Mouse (Mus musculus): ENCODE data around the gene Nrm.
A peak's percentile ranks its signal among the peaks of the same experiment; 100 is the strongest.
"Not testable (repeated sequence)": the region's sequence is repeated elsewhere in the genome, so short reads cannot be mapped to it uniquely, and the experiment has no call there.

The Nrm gene

DNA sequence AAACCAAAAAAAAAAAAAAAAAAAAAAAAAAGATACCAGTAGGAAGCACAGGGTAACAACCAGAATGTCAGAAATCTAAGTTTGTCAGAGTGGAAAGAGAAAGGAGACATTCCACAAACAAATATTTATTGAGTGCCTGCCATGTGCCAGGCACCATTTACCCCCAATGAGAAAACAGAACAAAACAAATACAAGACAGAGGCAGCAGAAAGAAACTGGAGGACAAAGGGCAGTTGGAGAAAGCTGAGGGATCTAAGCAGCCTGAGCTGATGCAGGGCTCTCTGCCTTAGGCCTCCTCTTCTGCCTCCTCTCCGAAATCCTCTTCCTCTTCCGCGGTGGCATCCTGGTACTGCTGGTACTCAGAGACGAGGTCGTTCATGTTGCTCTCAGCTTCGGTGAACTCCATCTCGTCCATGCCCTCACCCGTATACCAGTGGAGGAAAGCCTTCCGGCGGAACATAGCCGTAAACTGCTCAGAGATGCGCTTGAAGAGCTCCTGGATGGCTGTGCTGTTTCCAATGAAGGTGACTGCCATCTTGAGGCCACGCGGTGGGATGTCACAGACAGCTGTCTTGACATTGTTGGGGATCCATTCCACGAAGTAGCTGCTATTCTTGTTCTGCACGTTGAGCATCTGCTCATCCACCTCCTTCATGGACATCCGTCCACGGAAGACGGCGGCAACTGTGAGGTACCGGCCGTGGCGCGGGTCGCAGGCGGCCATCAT is 26.3 kb upstream of the Nrm start:
- no peak for DNase-seq (ENCODE audit: low read depth, low spot score)

DNA sequence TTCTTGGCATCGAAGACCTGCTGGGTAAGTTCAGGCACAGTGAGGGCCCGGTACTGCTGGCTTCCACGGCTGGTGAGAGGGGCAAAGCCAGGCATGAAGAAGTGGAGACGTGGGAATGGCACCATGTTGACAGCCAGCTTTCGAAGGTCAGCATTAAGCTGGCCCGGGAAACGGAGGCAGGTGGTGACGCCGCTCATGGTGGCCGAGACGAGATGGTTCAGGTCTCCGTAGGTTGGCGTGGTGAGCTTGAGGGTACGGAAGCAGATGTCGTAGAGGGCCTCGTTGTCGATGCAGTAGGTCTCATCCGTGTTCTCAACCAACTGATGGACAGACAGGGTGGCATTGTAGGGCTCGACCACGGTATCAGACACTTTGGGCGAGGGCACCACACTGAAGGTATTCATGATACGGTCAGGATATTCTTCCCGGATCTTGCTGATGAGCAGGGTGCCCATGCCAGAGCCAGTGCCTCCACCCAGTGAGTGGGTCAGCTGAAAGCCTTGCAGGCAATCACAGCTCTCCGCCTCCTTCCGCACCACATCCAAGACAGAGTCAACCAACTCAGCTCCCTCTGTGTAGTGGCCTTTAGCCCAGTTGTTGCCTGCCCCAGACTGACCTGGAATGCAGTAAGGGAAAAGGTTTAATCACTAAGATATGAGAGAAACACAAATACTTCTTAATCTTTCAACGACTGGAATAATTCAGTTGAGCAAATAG is 25.5 kb upstream of the Nrm start:
- DNase-seq (ENCODE audit: low read depth, low spot score), result no peak

DNA sequence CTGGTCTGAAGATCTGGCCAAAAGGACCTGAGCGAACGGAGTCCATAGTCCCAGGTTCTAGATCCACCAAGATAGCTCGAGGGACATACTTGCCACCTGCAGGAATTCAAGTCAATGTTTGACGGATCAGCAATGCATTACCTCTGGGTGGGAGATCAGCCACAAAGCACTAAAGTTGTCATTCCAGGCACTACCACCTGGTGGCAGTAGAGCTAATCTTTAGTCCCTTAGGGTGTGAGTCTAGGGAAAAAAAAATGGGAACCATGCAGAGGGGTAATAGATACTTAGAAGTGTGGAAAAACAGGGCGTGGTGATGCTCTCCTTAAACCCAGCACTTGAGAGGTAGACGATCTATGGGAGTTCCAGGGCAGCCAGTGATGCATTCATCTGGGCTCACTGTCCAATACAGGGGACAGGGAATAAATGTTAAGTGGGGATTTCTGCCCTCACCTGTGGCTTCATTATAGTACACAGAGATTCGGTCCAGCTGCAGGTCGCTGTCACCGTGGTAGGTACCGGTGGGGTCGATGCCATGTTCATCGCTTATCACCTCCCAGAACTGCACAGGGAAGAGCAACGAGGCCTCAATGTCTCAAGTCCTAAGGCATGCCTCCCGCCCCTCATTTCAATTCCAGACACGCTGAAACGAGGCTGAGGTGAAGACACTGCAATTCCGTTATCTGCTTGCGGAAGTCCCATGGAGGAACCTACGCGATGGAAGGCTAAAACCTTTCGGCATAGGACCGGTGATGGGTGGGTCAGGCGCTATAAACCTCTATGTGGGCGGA is 24.7 kb upstream of the Nrm start:
- DNase-seq (ENCODE audit: low read depth, low spot score), result peak; percentile 90

DNA sequence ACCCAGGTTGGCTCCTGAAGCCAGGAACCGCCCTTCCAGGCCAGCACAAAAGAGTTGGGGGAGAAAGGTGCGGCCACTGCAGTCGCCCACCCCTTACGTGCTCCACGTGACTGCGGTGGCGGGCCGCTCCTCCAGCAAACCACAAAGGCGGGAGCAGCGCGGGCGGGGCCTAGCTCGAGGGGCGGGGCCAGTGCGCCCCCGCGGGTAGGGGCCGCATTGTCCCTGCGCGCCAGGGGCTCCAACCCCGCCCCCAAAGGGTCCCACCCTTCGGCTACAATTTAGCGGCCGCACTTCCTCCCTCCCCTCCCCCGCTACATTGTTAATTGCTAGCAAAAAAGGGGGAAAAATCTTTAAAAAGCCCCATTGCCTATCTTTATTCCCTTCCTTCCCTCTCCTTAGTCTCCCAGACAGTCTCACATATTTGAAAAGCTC is 24.1 kb upstream of the Nrm start:
- DNase-seq (ENCODE audit: low read depth, low spot score), result peak; percentile 94

DNA sequence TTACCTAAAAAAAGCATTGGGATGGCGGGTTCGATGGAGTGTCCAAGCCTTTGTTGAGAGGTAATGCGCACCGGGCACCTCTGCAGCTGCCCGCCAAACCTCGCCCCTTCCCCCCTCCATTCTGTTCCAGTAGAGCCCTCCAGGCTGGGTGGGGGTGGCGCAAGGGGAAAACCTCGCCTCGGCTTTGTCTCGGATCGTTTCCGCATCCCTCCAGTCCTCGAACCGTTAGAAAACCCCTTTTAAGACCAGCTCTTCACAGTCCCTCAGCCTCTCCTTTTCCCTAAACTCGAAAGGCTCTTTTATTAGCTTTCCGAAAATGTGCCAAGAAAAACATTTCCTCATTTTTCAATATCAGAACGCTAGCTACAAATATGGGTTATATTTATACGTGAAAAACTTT is 23.6 kb upstream of the Nrm start:
- peak; percentile 81 for DNase-seq (ENCODE audit: low read depth, low spot score)

DNA sequence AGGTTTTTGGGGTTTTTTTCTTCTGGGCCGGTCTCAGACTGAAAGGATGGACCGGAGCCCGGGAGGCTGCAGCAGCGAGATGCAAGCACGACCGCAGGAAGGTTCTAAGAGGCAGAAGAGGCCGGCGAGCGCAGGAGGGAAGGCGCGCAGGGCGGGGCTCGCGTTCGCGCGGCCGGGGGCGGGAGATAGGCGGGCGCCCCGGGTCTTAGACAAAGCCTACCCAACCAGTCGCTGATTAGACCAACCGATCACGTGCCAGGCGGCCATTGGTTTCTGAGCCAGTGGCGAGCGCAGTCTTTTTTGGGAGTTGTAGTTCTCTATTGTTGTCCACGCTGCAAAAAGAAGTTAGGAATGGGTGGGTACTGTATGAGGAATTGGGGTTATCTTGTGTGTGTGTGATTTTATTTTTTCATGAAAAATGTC is 23.0 kb upstream of the Nrm start, which contains the start of gene Tubb5:
Gene Tubb5 (minus strand): TSS at position 185 of the 423 bp plus-strand sequence.
- DNase-seq (ENCODE audit: low read depth, low spot score), result peak; percentile 96

DNA sequence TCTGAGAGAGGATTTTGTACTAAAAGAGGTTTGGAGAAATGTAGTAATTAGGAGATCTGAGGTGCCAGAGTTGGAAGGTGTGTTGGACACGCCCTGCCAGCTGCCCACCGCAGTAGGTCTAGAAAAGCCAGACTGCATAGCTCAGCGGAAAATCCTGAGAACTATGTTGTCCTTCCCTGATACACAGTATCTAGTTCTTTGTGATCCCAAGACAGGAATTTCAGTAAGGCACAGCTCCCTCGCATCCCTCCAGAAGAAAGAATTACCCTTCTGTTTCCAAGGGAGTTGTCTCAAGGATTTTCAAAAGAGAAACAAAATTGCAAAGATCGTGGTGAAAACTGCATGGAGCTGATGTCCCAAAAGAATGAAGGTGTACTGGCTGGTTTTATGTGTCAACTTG is 22.5 kb upstream of the Nrm start:
- no peak for DNase-seq (ENCODE audit: low read depth, low spot score)

DNA sequence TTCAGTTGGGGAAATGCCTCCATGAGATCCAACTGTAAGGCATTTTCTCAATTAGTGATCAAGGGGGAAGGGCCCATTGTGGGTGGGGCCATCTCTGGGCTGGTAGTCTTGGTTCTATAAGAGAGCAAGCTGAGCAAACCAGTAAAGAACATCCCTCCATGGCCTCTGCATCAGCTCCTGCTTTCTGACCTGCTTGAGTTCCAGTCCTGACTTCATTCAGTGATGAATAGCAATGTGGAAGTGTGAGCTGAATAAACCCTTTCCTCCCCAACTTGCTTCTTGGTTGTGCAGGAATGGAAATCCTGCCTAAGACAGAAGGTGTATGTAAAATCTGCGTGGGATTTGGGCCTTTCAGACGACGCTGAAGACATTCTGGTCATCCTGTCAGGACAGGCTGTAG is 22.1 kb upstream of the Nrm start:
- not testable (repeated sequence) for DNase-seq (ENCODE audit: low read depth, low spot score)

DNA sequence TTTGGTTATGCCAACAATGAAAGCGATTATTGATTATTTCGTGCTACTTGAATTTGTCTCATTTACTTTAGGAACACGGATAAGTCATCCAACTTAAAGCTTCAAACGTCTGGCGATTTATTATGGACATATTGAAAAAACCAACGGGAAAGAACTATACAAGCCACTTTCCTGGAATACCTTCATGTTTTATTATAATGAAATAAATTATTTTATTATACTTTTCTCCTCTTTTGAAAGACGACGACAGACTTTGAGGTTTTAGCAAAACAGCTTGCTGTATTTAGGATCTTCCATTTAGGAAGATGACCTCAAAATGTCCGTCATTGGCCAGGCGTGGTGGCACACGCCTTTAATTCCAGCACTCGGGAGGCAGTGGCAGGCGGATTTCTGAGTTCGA is 20.6 kb upstream of the Nrm start:
- DNase-seq (ENCODE audit: low read depth, low spot score), result no peak

DNA sequence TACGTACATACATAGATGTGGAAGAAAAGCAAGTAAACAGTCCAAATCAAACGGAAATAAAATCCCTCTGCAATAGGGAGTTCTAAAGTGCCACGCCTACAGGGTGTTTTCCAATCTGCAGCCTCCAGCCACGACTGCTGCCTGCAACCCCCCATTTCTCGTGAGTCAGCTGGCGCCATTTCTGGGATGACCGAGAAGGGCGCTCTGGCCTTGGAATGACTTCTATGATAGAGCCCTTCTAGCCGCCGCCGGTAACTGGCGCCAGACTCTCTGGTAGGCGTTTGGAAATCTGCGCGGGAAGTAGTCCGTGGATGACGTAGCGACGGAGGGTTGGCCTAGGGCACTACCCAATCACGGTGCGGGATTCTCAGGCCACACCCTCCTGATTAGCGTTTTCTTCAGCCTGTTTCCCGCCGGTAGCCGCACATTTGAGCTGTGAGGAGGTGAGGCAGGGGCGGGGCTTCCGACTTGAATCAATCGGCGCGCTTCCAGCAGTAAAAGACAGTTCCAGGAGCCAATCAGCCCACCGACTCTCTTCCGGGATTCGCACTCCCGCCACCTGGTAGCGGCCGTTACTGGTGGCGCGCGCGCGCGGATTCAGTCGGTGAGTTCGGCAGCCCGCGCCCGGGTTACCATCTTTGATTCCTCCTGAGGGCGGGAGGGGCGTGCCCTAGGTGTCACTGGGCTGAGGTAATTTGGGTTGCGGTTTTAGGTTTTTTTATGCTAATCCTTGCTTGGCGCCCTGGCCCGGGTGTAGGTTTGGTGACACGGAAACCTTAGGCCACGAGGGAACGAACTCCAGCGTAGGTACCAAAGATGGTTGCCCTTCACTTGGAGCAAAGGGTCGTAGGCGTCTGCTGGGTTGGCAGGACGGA is 19.8 kb upstream of the Nrm start, which contains the start of gene Mdc1:
Gene Mdc1 (plus strand): TSS at position 440 of the 875 bp plus-strand sequence.
- peak; percentile 100 for DNase-seq (ENCODE audit: low read depth, low spot score)

DNA sequence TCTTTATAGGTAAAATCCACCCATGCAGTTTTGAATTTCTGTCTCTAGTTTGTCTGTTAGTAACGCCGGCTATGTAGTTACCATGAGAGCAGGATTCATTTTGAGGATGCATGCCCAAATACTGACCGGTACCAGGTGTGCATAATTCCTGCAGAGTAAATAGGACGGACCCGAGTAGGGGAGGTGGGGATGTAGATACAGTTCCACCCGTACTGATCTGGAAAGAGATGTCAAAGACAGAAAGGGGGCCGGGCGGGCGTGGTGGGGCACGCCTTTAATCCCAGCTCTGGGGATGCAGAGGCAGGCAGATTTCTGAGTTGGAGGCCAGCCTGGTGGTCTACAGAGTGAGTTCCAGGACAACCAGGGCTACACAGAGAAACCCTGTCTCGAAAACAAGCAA is 19.1 kb upstream of the Nrm start:
- DNase-seq (ENCODE audit: low read depth, low spot score), result no peak

DNA sequence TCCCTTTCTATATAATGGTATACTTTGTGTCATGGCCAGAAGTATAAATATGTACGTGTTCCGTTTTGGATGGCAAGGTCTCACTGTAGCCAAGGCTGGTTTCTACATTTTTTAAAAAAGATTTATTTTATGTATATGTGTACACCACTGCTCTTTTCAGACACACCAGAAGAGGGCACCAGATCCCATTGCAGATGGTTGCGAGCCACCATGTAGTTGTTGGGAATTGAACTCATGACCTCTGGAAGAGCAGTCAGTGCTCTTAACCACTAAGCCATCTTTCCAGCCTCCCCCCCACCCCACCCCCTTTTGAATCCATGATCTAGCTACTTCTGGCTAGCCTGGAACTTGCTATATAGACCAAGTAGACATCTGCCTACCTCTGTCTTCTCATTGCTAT is 17.6 kb upstream of the Nrm start:
- DNase-seq (ENCODE audit: low read depth, low spot score), result no peak

DNA sequence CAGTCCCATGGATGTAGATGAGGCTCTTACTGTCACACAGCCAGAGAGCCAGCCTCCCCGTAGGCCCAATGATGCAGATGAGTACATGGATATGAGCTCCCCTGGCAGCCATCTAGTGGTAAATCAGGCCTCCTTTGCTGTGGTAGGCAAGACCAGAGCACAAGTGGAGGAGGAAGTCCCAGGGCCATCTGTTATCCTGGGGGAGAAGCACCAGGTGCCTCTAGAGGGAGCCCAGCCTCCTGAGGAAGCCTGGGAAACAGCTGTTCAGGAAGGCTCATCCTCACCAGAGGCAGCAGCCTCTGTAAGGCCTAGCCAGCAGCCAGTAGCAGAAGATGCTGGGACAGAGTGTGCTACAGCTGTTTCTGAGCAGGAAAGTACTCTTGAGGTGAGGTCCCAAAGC is 13.0 kb upstream of the Nrm start:
- no peak for DNase-seq (ENCODE audit: low read depth, low spot score)

DNA sequence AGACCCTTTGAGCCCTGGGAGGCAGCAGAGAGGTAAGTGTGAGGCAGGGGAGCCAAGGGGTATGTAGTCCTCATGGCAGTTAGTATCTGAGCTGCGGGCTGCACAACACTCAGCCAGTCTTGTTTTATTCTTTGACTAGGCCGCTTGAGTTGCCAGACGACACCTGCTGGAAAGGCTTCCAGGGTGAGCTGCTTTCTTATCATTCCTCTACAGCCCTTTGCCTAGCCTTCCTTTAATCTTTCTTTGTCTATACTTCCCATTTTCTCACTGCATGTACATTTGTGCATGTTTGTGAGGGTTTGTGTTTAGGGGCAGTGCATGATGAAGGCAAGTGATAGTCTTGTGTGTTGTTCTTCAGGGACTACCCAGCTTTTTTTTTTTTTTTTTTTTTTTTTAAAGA is 10.1 kb upstream of the Nrm start:
- DNase-seq (ENCODE audit: low read depth, low spot score), result no peak

DNA sequence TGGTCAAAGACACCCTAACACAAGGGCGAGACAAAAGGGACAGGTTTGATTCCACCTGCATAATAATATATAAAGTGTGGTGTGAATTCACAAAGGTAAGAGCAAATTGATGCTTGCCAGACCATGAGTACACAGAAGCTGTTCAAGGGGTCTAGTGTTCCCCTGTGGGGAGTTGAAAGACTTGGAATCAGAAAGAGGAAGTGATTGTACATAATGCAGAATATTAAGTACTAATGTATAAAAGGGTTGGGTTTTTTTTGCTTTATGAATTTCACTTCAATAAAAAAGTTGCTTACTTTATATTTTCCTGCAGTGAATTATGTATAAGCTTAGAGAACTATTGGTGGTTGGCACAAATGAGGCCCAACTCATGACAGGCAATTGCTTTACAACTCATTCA is 1.7 kb upstream of the Nrm start:
- no peak for DNase-seq (ENCODE audit: low read depth, low spot score)

DNA sequence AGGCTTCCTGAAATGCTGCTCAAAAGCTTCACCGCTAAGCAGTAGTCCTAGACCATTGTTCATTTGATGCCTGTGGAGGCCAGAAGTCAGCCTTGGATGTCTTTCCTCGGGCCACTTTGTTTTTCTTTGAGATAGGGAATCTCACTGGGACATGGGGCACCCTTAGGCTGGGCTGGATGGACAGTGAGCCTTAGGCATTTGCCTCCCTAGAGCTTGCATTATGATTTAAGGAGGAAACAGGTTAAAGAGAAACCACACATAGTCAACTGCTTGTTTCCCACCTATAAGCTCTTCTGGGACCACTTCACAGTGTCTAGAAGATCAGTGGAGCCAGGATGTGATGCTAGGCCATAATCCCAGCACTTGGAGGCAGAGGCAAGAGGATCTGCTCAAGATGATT is 1.3 kb upstream of the Nrm start:
- DNase-seq (ENCODE audit: low read depth, low spot score), result no peak

DNA sequence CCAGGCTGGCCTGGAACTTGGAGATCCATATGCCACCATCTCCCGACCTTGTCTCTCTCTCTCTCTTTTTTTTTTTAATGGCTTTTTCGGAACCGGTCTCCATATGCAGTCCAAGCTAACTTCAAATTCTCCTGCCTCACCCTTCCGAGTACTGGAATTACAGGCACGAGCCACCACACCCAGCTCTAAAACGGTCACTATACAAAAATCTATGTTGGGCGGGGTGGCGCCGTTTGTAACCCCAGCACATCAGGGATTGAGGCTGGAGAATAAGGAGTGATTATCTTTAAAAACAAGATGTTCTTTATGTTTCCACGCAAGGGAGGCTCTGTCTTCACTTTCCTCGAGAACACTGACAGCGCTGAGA is 304 bp upstream of the Nrm start:
- DNase-seq (ENCODE audit: low read depth, low spot score), result no peak

DNA sequence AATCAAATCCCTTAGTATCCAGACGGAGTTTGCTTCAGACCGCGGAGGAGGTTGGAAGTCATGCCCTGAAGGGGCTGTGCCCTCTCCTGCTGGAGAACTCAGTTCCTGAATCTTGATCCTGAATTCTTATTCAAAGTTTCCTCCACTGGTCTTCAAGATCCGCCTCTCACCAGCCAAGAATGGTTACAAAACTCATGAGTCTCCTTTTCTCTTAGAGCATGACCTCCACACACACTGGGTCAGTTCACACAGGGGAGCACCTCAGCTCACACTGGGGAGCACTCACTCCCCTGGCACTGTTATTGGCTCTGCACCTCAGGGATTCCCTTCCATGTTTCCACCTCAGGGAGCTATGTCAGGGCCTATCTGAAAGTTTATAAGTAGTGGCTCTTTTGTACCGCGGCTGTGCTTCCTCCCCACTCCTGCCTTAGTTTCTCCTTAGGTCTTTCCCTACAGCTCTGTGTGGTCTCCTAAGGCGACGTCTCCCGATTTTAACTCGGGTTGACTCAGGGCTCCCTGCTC is 3.8 kb downstream of the Nrm start:
- DNase-seq (ENCODE audit: low read depth, low spot score), result no peak

DNA sequence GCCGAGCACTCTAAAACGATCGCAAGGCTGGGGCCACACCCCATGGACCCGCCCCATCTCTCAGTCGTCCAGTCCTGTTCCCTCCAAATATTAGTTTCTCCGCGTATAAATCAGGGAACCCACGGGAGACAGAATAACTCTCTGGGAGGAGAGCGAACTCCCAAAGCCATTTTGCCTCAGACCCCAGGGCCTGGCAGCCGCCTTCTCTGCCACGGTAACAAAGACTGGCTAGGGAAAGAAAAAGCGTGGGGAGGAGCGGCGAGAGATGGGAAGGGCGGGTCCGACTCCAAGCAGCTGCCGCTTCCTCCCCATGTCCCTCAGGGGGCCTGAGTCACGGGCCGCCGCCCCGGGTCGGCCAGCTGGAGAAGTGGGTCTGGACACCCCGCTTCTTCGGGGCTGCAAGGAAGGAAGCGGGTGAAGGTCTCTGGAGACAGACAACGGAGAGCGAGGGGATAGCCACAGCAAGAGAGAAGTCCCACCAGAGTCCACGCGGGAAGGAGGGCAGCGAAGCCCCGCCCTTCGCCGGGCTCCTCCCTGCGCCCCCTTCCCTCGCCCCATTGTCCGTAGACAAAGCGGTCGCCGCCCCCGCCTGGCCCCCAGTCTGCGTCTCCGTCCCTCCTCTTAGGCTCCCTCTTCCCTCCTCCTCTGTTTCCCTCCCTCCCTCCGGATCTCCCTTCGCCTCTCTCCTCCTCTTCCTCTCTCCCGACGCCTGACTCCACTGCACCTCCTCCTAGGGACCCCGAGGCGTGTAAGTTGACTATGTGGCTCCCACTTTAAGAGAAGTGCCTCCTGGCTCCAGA is 4.6 kb downstream of the Nrm start, which contains the start of gene Ppp1r18:
Gene Ppp1r18 (plus strand): TSS at position 113 of the 800 bp plus-strand sequence.
- DNase-seq (ENCODE audit: low read depth, low spot score), result peak; percentile 90

DNA sequence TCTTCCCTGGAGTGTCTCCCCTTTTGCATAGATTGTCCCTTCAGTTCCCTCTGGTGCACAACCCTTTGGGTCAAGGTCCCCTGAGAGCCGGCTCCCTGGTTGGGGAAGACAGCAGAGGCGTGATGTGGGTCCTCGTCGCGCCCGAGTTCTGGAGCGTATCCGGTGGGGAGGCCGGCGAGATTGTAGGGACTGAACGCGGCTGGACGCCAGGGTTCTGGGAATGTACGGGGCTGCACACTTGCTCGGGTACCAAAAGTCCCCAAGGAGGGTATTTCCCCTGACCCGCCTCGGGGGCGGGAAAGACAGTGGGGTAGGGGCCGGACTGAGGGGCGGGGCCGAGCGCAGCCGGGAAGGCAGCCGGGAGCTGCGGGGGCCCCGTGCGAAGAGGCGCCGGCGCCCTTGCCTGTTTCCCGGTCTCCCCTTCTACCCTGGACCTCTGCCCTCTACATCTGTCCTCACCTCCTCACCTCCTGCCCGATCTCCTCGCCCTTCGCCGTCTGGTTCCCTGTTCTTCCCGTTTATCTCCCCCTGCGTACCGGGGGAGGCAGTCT is 5.2 kb downstream of the Nrm start:
- peak; percentile 65 for DNase-seq (ENCODE audit: low read depth, low spot score)
